Comparison of ENCODE assay signal across 24 mouse cellular contexts in genomic region chr13:112408701-112409100, GRCm38 (mm10).
"Had no signal": no experiment of that assay in that cellular context is flagged by ENCODE, and none has a peak within 500 bp of the region (broad histone marks: within the 10 kb centered on the region; RNA-seq: fewer than 3 reads in every experiment).

No protein-coding gene starts in this region.

- H3K9ac ChIP-seq: heart, embryonic 13.5 days; heart, embryonic 15.5 days; hindbrain, embryonic 12.5 days; hindbrain, embryonic 14.5 days; intestine, embryonic 15.5 days; limb, embryonic 12.5 days; liver, embryonic 13.5 days had no signal

- H3K27ac ChIP-seq: heart, embryonic 13.5 days; hindbrain, embryonic 10.5 days; hindbrain, embryonic 12.5 days; hindbrain, embryonic 14.5 days; intestine, embryonic 15.5 days; layer of hippocampus, adult 2 months; left cerebral cortex, adult 2 months; limb, embryonic 10.5 days; limb, embryonic 12.5 days; liver, embryonic 13.5 days had no signal

- H3K36me3 ChIP-seq: heart, embryonic 13.5 days; heart, embryonic 15.5 days; hindbrain, embryonic 10.5 days; hindbrain, embryonic 12.5 days; intestine, embryonic 15.5 days; limb, embryonic 10.5 days; limb, embryonic 12.5 days; liver, embryonic 13.5 days had no signal

- H3K27me3 ChIP-seq: heart, embryonic 13.5 days; heart, embryonic 15.5 days; hindbrain, embryonic 12.5 days; intestine, embryonic 15.5 days; limb, embryonic 12.5 days; liver, embryonic 13.5 days had no signal

- H3K4me1 ChIP-seq: heart, embryonic 15.5 days; hindbrain, embryonic 12.5 days; intestine, embryonic 15.5 days; limb, embryonic 12.5 days had no signal

- ATAC-seq: hindbrain, embryonic 16.5 days; inflammation-experienced regulatory T-cells, adult 6 months; intestine, embryonic 15.5 days; intestine, postnatal 0 days had no signal

- H3K4me2 ChIP-seq: heart, embryonic 11.5 days; heart, embryonic 13.5 days; heart, embryonic 15.5 days; hindbrain, embryonic 12.5 days; hindbrain, embryonic 14.5 days; intestine, embryonic 15.5 days; limb, embryonic 12.5 days; liver, embryonic 11.5 days; liver, embryonic 13.5 days had no signal

- DNase-seq: gastrocnemius, postnatal 25 days; heart, postnatal 4 days; kidney, adult 18-20 months; kidney, adult 8-10 months; kidney, postnatal 10 days; kidney, postnatal 25 days; kidney, postnatal 4 days; liver; liver, embryonic 13.5 days had no signal

- H3K9me3 ChIP-seq: heart, embryonic 13.5 days; heart, embryonic 15.5 days; hindbrain, embryonic 10.5 days; hindbrain, embryonic 12.5 days; intestine, embryonic 15.5 days; limb, embryonic 10.5 days; limb, embryonic 12.5 days; liver, embryonic 13.5 days had no signal

- H3K4me3 ChIP-seq: heart, embryonic 13.5 days; heart, embryonic 15.5 days; hindbrain, embryonic 10.5 days; hindbrain, embryonic 12.5 days; intestine, embryonic 15.5 days; layer of hippocampus, adult 2 months; left cerebral cortex, adult 2 months; limb, embryonic 10.5 days; limb, embryonic 12.5 days; liver, embryonic 13.5 days had no signal
